Mouse (Mus musculus) lung, postnatal 0 days (tissue): Measurements from ENCODE around the gene Zfp30. TPM values are rescaled to one million over a fixed set of nuclear protein-coding genes. Genes with fewer than 3 reads are reported as not detected.

ENCODE experiments used
- ATAC-seq: fragments of 200-750 bp; cut with Nextera tagmentation; 2 replicates; pipeline ENCODE4 v1.8.0; 2017; ENCODE audit warnings: moderate library complexity
- DNase-seq: peaks from one replicate; pipeline ENCODE4 v3.0.0-alpha.2; 2016; ENCODE audit warnings: low spot score
- H3K27ac ChIP-seq: fragments of 300-500 bp; sonication (generic); 2 replicates; pipeline ENCODE4 v1.5.1; 2014; ENCODE audit warnings: antibody characterized with exemption, mild to moderate bottlenecking, low read length, mixed read lengths
- H3K27me3 ChIP-seq: fragments of 300-500 bp; sonication (generic); replicated peaks from 2 replicates; pipeline ENCODE4 v1.6.1; 2014; ENCODE audit warnings: low read length, mixed read lengths; ENCODE audit not compliant: insufficient read depth
- H3K36me3 ChIP-seq: fragments of 300-500 bp; sonication (generic); 2 replicates; pipeline ENCODE4 v1.6.1; 2014; ENCODE audit warnings: low read length, mixed read lengths; ENCODE audit not compliant: insufficient read depth
- H3K4me1 ChIP-seq: fragments of 300-500 bp; sonication (generic); 2 replicates; pipeline ENCODE4 v1.6.1; 2014; ENCODE audit warnings: antibody characterized with exemption, low read depth, low read length, mixed read lengths; ENCODE audit not compliant: insufficient read depth
- H3K4me2 ChIP-seq: fragments of 300-500 bp; sonication (generic); replicated peaks from 2 replicates; pipeline ENCODE4 v1.6.1; 2014; ENCODE audit warnings: low read depth, mild to moderate bottlenecking, low read length, moderate library complexity, mixed read lengths
- H3K4me3 ChIP-seq: fragments of 300-500 bp; sonication (generic); 2 replicates; pipeline ENCODE4 v1.5.1; 2014; ENCODE audit warnings: low read depth, low read length
- H3K9ac ChIP-seq: fragments of 300-500 bp; sonication (generic); replicated peaks from 2 replicates; pipeline ENCODE4 v1.6.1; 2014; ENCODE audit warnings: low read depth, mild to moderate bottlenecking
- H3K9me3 ChIP-seq: fragments of 300-500 bp; sonication (generic); 2 replicates; pipeline ENCODE4 v1.6.1; 2016; ENCODE audit warnings: low read length, mixed read lengths
- CTCF ChIP-seq: IDR thresholded peaks from 2 replicates; pipeline ENCODE4 v1.5.1; 2016; ENCODE audit warnings: antibody characterized with exemption, mild to moderate bottlenecking
- EP300 ChIP-seq: IDR thresholded peaks from 2 replicates; pipeline ENCODE4 v1.6.1; 2016; ENCODE audit warnings: antibody characterized with exemption, mild to moderate bottlenecking, control low read depth
- WGBS: fragments of 180-500 bp; shearing (Covaris S2); extraction: QIAGEN DNeasy Blood & Tissue Kit; methylation state at CpG from one replicate; pipeline ENCODE4 v1.1.7; 2014; 5-methylcytosine and 5-hydroxymethylcytosine counted together
- polyA plus RNA-seq: library from polyadenylated mRNA; unstranded; fragments of >200 nt; fragmentation: Nextera tagmentation; extraction: Ambion mirVana; gene quantifications from 2 replicates; pipeline ENCODE4 v1.2.1, GENCODE M21; 2015

Zfp30 gene
- polyA plus RNA-seq, 1 experiment from 2014 or later, result 5.0 TPM

- DNase-seq (no peak), ATAC-seq (no peak)
- no peak overlapping the region for H3K4me2 ChIP-seq
- no peak overlapping the region for H3K27ac ChIP-seq
- no peaks in the 10 kb centered on the region for H3K9me3 ChIP-seq
- TF ChIP-seq CTCF (no peak), EP300 (no peak)
- WGBS, result 42% methylated on average over 27 of the region's 27 CpGs
- no peak overlapping the region for H3K4me3 ChIP-seq
- H3K36me3 ChIP-seq, result peaks cover 17% of the 10 kb centered on the region; the same call in 1 of the 2 replicates
- H3K27me3 ChIP-seq, result no peaks in the 10 kb centered on the region
- H3K9ac ChIP-seq, result no peak overlapping the region
- no peaks in the 10 kb centered on the region for H3K4me1 ChIP-seq
Observed at GRCm38 (mm10) chr7:29792906-29793305, 9.1 kb downstream of the Zfp30 start.

DNA sequence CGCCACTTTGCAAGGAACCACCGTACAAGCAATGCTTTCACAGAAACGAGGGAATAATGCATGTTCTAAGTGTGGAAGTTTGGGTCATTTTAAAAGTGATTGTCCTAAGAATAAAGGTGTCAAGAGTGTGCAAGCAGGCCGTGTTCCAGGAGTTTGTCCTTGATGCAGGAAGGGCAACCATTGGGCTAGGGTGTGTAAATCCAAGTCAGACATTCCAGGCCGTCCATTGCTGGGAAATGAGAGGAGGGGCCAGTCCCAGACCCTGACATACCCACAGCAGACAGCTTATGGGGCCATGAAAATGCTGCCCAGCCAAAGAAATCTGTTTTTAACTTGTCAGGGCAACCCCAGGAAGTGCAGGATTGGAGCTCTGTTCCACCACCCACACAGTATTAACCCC, 23.2 kb downstream of the Zfp30 start:
- Histone ChIP-seq H3K36me3 (no peaks in the 10 kb centered on the region), H3K4me1 (no peaks in the 10 kb centered on the region), H3K27me3 (no peaks in the 10 kb centered on the region), H3K9me3 (no peaks in the 10 kb centered on the region), H3K27ac (no peak overlapping the region), H3K9ac (no peak overlapping the region), H3K4me3 (no peak overlapping the region), H3K4me2 (no peak overlapping the region)
- ATAC-seq (no peak), DNase-seq (no peak)
- WGBS, result 74% methylated on average over 5 of the region's 5 CpGs
- no peak for TF ChIP-seq EP300
- no peak for TF ChIP-seq CTCF

DNA sequence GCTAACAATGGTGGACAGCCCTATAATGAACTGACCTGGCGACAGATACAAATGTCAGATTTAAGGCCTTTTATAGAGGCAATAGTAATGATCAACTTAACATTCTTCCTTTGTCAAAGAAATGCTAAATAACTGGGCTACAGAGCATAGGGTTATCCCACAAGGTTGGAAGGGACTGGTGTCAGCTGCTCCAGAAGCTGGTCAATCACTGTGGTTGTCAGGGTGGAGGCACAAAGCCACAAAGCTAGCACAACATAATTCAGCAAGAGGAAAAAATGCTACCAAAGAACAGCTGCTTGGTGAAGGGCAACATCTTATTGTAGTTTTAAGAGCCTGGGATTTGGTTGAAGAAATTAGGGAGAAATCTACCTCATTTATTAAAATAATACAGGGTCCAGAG, 28.4 kb downstream of the Zfp30 start:
- no peaks in the 10 kb centered on the region for H3K36me3 ChIP-seq
- no peaks in the 10 kb centered on the region for H3K9me3 ChIP-seq
- WGBS, result 89% methylated on average over 1 of the region's 1 CpGs
- no peak overlapping the region for H3K9ac ChIP-seq
- no peak for DNase-seq
- no peak overlapping the region for H3K27ac ChIP-seq
- H3K4me2 ChIP-seq, result no peak overlapping the region
- H3K4me3 ChIP-seq, result no peak overlapping the region
- H3K4me1 ChIP-seq, result peaks cover 16% of the 10 kb centered on the region; the same call in 1 of the 2 replicates
- no peaks in the 10 kb centered on the region for H3K27me3 ChIP-seq
- TF ChIP-seq CTCF, result no peak
- no peak for TF ChIP-seq EP300
- no peak for ATAC-seq

DNA sequence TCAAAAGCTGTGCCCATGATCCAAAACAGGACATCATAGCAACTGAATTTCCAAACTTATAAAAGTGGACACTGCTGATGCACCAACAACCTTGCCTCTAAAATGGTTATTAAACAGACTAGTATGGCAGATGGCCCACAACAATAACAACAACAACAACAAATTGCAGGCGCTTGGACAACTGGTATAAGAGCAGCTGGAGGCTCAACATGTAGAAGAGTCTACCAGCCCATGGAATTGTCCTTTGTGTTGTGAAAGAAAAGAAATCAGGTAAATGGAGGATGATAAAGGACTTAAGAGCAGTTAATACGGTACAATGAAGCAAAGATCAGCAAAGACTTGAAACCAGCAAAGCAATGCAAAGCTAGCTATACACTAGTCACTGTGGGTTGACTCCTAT, 30.6 kb downstream of the Zfp30 start:
- no peak for DNase-seq
- Histone ChIP-seq H3K27me3 (no peaks in the 10 kb centered on the region), H3K27ac (no peak overlapping the region), H3K9me3 (no peaks in the 10 kb centered on the region), H3K4me3 (no peak overlapping the region), H3K4me1 (peaks cover 16% of the 10 kb centered on the region; the same call in 1 of the 2 replicates), H3K36me3 (no peaks in the 10 kb centered on the region), H3K4me2 (no peak overlapping the region), H3K9ac (no peak overlapping the region)
- WGBS, result 91% methylated on average over 2 of the region's 2 CpGs
- no peak for ATAC-seq
- no peak for TF ChIP-seq EP300

GRCm38 (mm10) chr7:29815061-29815784, 31.4 kb downstream of the Zfp30 start:
- Histone ChIP-seq H3K9me3 (no peaks in the 10 kb centered on the region), H3K4me3 (peak overlapping the region; percentile 58), H3K4me2 (peak overlapping the region; percentile 82), H3K36me3 (no peaks in the 10 kb centered on the region), H3K27ac (peak overlapping the region; percentile 40; the same call in 1 of the 2 replicates), H3K4me1 (peaks cover 16% of the 10 kb centered on the region; the same call in 1 of the 2 replicates), H3K9ac (peak overlapping the region; percentile 55), H3K27me3 (no peaks in the 10 kb centered on the region)
- WGBS, result 3% methylated on average over 12 of the region's 12 CpGs
- TF ChIP-seq CTCF (no peak), EP300 (no peak)
- ATAC-seq, result peak; percentile 9
- DNase-seq, result peak; percentile 13

- Histone ChIP-seq H3K27ac (peak within 1 kb of the TSS; percentile 88), H3K27me3 (no peaks in the 10 kb centered on the region), H3K4me2 (peak within 1 kb of the TSS; percentile 82), H3K9me3 (no peaks in the 10 kb centered on the region), H3K9ac (peak within 1 kb of the TSS; percentile 60), H3K36me3 (no peaks in the 10 kb centered on the region), H3K4me1 (peaks cover 16% of the 10 kb centered on the region; the same call in 1 of the 2 replicates), H3K4me3 (peak within 1 kb of the TSS; percentile 58)
- ATAC-seq (peak; percentile 96), DNase-seq (peak; percentile 99)
- WGBS, result under 1% methylated on average over 26 of the region's 26 CpGs
- TF ChIP-seq CTCF (no peak), EP300 (no peak)
Observed at GRCm38 (mm10) chr7:29815910-29816429, 32.2 kb downstream of the Zfp30 start, which contains the start of gene Zfp790. TSS of gene Zfp790 (plus strand) at chr7:29816114.
